Mouse (Mus musculus): Measurements from ENCODE around the gene Prss50. TPM values are rescaled to one million over a fixed set of nuclear protein-coding genes. Genes with fewer than 3 reads are reported as not detected.

Gene Prss50
- total RNA-seq, 2 experiments from 2014 or later: not detected

GRCm38 (mm10) chr9:110899451-110900008 lies 41.8 kb downstream of the Prss50 start:
- intact Hi-C loops (cut with DNase I): no loop called here
- no peak for DNase-seq

- intact Hi-C loops (cut with DNase I): no loop called here
- no peak for DNase-seq
Measured at GRCm38 (mm10) chr9:110901204-110901603, 43.4 kb downstream of the Prss50 start.

DNA sequence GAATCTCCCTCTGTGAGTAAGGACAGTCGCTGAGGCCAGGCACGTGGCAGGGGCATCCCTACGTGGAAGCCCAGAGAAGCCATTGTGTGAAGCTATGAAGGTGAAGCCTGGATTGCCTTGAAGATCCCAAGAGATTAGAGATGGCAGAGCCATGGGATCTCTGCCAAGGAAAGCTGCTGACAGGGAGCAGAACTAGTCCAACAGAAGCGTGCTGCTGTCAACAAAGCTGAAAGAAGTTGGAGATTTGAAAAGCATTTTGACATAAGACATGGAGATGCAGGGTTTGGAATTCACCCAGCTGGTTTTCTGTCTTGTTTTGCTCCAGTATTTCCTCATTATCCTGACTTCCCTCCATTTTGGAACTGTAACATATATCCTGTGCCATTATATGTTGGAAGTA lies 44.5 kb downstream of the Prss50 start:
- intact Hi-C loops (cut with DNase I): no loop called here
- DNase-seq: no peak

DNA sequence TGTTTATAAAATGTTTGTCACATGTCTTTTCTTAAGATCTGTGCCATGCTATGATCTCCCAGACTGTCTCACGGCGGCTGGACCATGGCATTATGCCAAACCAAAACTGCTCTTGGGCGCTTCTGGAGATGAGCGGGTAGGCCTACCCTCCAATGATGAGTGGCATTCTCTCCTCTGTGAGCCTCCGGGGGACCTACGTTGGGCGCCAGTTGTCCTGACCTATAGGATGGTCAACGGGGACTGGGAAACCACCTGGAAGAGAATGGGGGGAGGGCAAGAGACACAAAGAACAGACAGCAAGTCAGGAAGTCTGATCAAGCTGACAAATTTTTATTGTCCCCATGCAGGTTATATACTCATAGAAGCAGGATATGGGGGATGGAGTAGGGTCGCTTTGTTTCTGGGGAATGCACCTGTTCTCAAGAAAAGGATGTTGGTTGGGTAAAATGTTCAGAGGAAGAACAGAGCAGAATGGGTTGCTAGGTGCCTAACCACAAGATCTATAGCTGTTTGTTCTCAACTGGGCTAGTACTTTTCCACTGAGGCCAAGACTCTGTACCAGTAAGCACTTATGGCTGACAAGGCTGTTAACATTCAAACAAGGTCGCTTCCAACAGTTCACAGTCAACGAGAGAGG lies 49.6 kb downstream of the Prss50 start:
- intact Hi-C loops (cut with DNase I): no loop called here
- DNase-seq: no peak

DNA sequence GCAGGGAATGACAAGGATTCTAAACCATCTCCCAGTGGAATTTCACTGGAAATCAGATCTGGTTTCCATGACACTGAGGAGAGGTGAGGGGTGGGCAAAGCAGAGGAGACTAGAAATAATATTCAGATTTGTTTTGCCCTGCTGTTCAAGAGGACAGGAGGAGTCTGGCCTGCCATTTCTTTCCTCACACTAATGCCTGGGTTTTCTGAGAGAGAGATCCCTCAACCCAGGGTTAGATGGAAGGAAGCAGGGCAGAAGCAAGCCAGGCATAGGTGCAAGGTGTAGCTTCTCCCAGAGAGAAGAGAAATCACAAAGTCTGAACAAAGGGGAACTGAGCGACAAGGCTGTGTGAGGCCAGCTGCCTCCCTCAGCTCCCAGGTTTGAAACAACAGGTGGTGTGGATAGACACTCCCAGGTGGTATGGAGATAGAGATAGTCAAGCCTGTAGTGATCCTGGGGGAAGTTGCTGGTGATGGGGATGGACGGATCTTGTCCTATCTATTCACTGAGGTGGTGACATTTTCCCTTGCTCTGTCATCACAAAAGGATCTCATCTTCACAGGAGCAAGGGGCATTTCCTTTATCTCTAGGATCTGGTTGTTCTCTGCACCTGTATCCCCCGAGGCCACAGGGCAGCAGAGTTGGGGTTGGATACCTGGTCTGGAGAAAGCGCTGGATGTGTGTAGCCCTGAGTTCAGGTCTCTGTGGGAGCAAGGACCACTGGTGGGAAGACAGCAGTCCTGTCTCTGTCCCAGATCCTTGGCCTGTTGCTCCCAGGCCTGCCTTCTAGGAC lies 50.3 kb downstream of the Prss50 start:
- DNase-seq: no peak
- intact Hi-C loops (cut with DNase I): no loop called here

DNA sequence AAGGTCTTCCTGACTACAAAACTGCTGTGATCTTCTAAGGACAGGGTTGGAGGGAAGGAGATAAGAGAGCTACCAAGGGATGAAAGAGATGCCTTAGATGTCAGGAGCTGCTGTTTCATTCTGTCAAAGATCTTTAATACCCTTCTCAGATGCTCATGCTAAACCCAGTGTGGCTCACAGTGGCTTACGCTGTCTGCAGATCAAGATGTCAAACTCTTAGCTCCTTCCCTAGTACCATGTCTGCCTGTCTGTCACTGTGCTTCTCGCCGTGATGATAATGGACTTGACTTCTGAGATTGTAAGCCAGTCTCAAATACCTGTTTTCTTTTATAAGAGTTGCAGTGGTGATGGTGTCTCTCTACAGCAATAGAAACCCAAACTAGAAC lies 50.9 kb downstream of the Prss50 start:
- intact Hi-C loops (cut with DNase I): no loop called here
- DNase-seq: no peak

GRCm38 (mm10) chr9:110909371-110909967 lies 51.7 kb downstream of the Prss50 start:
- intact Hi-C loops (cut with DNase I): no loop called here
- no peak for DNase-seq

Other genes with a start within 250 kb of the Prss50 start
- 1 to 10 TPM in 1 of 2 experiments, under 1 TPM in 1; 0.91 to 1.2 TPM for gene Nradd, start 233.5 kb upstream of the Prss50 start, total RNA-seq (2021)
- 1 to 10 TPM; 3.3 to 3.6 TPM for gene Nbeal2, start 203.8 kb upstream of the Prss50 start, total RNA-seq (2021)
- gene Ccdc12, start 201.5 kb upstream of the Prss50 start, total RNA-seq (2021): 10 to 100 TPM; 45.1 to 48.1 TPM
- 1,000 to 10,000 TPM in 1 of 2 experiments, 100 to 1,000 TPM in 1; 290 to 1,186 TPM for gene Myl3, start 116.1 kb upstream of the Prss50 start, total RNA-seq (2021)
- gene Pth1r, start 110.8 kb upstream of the Prss50 start, total RNA-seq (2021): 1 to 10 TPM in 1 of 2 experiments, under 1 TPM in 1; 0.74 to 1.1 TPM
- gene Prss42, start 59.8 kb upstream of the Prss50 start, total RNA-seq (2021): not detected
- not detected for gene Prss44, start 44.0 kb upstream of the Prss50 start, total RNA-seq (2021)
- gene Prss43, start 31.3 kb upstream of the Prss50 start, total RNA-seq (2021): not detected
- not detected for gene Prss45, start 23.4 kb upstream of the Prss50 start, total RNA-seq (2021)
- not detected for gene Prss46, start 13.5 kb upstream of the Prss50 start, total RNA-seq (2021)
- 1 to 10 TPM; 4.6 to 6.6 TPM for gene Als2cl, start 21.9 kb downstream of the Prss50 start, total RNA-seq (2021)
- gene Tmie, start 22.1 kb downstream of the Prss50 start, total RNA-seq (2021): under 1 TPM; 0.37 to 0.41 TPM
- gene Fam240a, start 58.9 kb downstream of the Prss50 start, total RNA-seq (2021): 1 to 10 TPM in 1 of 2 experiments, not detected in 1; 1.2 TPM
- gene Tdgf1, start 88.2 kb downstream of the Prss50 start, total RNA-seq (2021): not detected
- 10 to 100 TPM; 45.8 to 73.6 TPM for gene Lrrc2, start 93.6 kb downstream of the Prss50 start, total RNA-seq (2021)
- gene Rtp3, start 132.6 kb downstream of the Prss50 start, total RNA-seq (2021): 1 to 10 TPM in 1 of 2 experiments, under 1 TPM in 1; 0.54 to 1.3 TPM
- gene Ltf, start 161.3 kb downstream of the Prss50 start, total RNA-seq (2021): not detected
- gene Ccrl2, start 199.6 kb downstream of the Prss50 start, total RNA-seq (2021): 1 to 10 TPM; 3.2 to 6.8 TPM